Mouse (Mus musculus): ENCODE data around the gene Myh9.
A peak's percentile ranks its signal among the peaks of the same experiment; 100 is the strongest.

Myh9 gene

DNA sequence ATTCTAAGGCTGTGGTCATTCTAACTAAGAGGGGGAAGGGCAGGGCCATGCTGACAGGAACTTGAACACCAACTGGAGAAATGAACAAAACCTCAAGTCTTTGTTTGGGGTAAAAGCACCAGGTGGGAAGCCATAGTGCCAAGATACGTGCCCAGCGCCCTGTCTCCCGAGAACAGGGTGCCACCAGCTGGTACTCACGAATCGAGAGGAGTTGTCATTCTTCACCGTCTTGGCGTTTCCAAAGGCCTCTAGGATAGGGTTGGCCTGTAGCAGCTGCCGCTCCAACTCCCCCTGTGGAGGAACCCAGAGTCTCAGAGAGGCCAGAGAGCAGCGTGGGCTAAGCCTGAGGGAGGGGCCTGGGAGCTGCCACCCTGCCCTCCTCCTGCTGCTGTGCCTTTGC lies 49.9 kb downstream of the Myh9 start:
- no peak for DNase-seq (ENCODE audit: low read depth, low spot score)

DNA sequence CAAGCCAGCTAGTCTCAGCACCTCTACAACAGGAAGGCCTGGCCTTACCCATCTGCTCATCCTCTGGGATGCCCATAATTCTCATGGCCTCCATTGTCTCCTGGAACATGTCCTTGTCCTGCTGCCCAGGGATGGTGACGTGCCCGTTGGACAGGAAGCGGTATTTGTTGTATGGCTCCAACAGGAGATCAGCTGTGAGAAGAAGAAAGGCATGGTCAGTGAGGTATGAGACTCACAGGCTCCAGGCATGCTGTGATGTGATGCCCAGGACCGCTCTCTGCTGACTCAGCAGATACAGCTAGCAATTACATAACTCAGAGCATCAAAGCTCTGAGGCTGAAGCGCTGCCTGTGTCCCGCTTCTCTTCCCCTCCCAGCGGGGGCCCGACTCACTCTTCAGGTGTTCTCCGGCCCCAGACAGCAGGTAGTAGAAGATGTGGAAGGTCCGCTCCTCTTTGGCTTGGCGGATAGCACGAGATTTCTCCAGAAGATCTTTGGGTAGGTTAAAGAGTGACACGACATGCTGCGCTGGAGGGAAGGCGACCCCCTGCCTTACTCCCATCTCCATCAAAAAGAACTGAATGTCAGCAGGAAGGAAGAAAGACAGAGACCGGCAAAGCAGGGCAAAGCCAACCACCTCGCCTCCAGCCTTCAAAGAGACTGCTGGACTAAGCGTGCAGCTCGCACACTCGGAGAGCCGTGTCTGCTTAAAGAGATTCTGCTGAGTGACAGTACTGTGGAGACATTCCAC lies 51.1 kb downstream of the Myh9 start:
- no peak for DNase-seq (ENCODE audit: low read depth, low spot score)

GRCm38 (mm10) chr15:77789186-77789585 lies 52.8 kb downstream of the Myh9 start:
- DNase-seq (ENCODE audit: low read depth, low spot score), result no peak

GRCm38 (mm10) chr15:77788356-77788755 lies 53.6 kb downstream of the Myh9 start:
- DNase-seq (ENCODE audit: low read depth, low spot score), result no peak

DNA sequence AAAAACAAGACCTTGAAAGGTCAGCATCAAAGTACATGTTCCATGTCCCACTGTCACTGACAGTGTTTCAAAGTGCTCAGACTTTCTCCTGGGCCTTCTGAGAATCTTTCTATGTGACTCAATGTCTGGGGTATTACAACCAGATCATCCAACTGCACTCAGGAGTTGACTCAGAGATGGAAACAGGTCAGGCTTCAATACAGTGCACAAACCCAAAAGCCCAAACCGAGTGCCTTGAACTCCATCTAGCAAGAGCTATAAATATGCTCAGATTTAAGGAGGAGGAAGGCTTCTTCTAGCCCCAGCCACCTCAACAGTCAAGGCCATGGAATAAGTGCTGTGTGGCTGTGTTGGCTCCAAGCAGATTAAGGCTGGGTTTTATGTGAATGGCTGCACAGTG lies 56.2 kb downstream of the Myh9 start:
- DNase-seq (ENCODE audit: low read depth, low spot score), result no peak

DNA sequence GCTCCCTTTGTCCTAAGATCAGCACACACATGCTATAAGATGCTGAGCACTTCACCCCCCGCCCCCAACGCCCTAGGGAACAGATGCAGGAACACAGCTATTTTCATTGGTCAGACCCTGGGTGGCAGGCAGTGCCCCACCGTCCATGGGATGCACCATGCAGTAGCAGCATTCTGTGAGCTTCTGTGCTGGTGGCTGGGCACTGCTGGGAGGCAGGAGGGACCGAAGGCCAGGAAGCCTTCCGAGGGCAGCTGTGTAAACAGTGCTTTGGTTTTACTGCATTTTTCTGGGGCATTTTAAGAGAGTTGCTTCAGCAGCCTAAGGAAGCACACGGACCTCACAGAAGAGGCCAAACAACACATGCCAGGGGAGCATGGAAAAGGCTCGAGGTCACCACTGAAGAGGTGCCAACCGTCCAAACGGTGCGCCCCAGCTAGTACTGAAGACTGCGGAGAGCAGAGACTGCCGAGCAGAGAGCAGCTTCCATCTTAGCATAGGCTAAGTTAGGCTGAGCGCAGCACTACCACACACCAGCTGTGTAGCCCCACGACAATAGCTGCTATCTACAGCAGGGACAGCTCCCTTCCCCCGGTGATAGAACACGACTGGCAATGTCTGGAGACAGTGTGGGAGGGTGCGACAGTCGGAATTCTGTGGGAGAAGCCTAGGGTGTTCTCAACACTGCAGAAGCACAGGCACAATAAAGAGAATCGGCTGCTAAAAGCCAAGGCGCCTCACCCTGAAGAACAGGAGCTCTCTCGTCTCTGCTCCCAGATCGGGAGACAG lies 57.7 kb downstream of the Myh9 start:
- DNase-seq (ENCODE audit: low read depth, low spot score), result no peak

- DNase-seq (ENCODE audit: low read depth, low spot score), result no peak
Measured at GRCm38 (mm10) chr15:77782449-77783014, 59.4 kb downstream of the Myh9 start.

GRCm38 (mm10) chr15:77775186-77775963 lies 66.6 kb downstream of the Myh9 start:
- peak; percentile 71 for DNase-seq (ENCODE audit: low read depth, low spot score)

DNA sequence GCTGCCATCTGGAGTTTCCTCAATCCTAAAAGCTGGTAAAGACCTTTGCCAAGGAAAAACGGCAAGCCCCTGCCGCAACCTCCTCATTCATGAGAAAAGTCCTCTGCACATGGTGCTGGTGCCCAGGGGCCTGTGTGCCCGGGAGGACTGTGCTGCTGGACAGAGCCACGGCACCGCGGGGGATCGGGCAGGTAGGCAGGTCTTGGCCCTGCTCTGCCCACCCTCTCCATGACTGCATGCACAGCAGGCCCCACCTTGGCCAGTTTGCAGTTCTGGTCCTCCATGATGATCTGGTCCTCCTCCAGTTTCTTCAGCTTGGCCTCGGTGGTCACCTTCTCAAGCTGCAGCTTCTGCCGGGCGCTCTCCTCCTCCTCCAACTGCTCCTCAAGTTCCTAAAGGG lies 67.7 kb downstream of the Myh9 start:
- no peak for DNase-seq (ENCODE audit: low read depth, low spot score)

GRCm38 (mm10) chr15:77773099-77773915 lies 68.7 kb downstream of the Myh9 start:
- DNase-seq (ENCODE audit: low read depth, low spot score), result no peak

DNA sequence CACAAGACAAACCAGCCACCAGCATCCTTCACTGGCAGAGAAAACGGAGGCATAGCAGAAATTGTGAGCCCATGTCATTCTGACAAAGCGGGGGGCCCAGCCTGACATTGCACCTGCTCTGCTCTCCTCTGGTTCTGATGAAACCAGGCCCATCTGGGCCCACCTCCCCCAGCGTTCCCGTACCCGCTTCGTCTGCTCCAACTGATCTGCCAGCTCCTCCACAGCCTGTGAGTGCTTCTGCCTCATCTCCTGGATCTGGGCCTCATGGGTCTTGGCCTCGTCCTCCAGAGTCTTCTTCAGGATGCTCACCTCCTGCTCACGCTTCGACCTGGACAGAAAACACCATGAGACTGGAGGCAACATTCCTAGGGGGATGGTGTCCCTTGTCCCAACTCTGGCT lies 71.0 kb downstream of the Myh9 start:
- DNase-seq (ENCODE audit: low read depth, low spot score), result no peak

DNA sequence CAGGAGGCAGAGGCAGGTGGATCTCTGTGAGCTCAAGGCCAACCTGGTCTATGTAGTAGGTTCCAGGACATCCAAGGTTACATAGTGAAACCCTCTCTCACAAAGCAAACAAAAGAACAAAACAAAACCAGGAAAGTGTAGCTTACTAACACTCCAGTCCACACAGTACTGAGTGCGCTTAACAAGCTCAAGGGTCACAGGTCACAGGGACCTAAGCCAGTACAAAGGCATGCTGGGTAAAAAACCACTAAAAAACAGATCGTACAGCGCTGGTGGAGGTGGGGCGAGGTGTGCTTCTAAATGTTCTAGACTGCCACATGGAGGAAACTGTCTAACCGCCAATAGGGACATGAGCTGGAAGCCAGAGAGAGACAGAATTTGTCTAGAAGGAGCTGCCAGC lies 71.6 kb downstream of the Myh9 start:
- DNase-seq (ENCODE audit: low read depth, low spot score), result no peak

DNA sequence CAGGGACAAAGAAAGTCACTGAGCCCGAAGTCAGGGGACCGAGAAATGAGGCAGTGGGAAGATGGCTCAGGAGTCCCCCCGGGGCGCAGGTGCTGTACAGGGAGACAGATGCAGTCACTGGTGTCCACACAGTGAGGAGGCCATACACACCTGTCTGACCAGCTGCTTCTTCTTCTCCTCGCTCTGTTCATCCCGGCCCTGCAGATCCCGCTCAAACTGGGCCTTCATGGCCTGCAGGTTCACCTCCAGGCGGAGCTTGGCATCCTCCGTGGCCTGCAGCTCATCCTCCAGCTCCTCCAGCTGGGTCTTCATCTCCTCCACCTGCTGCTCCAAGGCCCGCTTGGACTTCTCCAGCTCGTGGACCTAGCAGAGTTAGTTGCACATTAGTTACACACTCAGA lies 75.0 kb downstream of the Myh9 start:
- no peak for DNase-seq (ENCODE audit: low read depth, low spot score)

- DNase-seq (ENCODE audit: low read depth, low spot score), result no peak
Measured at GRCm38 (mm10) chr15:77765484-77766093, 76.4 kb downstream of the Myh9 start.

- no peak for DNase-seq (ENCODE audit: low read depth, low spot score)
Measured at GRCm38 (mm10) chr15:77764391-77765006, 77.5 kb downstream of the Myh9 start.

DNA sequence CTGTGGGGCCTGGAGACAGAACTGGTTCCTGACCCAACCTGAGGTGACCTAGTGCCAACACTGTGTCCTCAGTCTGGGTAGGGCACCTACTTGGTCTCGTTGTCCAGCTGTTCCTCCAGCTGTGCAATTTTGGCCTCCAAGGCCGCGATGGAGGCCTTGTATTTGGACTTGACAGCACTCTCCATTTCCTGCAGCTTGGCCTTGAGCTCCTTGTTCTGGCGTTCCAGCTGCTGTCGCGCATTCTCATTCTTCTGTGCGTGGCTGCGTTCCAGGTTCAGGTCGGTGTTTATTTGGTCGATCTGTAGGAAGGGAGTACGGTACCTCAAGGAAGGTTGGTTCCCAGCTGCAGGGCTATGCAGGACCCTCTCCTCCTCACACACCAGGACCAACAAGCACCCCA lies 78.3 kb downstream of the Myh9 start:
- no peak for DNase-seq (ENCODE audit: low read depth, low spot score)

- DNase-seq (ENCODE audit: low read depth, low spot score), result no peak
Measured at GRCm38 (mm10) chr15:77763050-77763449, 78.9 kb downstream of the Myh9 start.

- DNase-seq (ENCODE audit: low read depth, low spot score), result no peak
Measured at GRCm38 (mm10) chr15:77761561-77762380, 80.2 kb downstream of the Myh9 start.

GRCm38 (mm10) chr15:77761083-77761482 lies 80.9 kb downstream of the Myh9 start:
- no peak for DNase-seq (ENCODE audit: low read depth, low spot score)
